Mouse (Mus musculus) gastrocnemius, adult 8-10 months (tissue): ENCODE measurements around the gene Guca2b. TPM values are rescaled to one million over a fixed set of nuclear protein-coding genes. Genes with fewer than 3 reads are reported as not detected.

Source experiments
- total RNA-seq, 4 experiments: library from RNA; stranded (reverse); gene quantifications; 2 replicates each; pipeline ENCODE4 v1.2.4; 2022

The Guca2b gene
- total RNA-seq, 4 experiments from 2014 or later: not detected

Other genes starting within 250 kb of the Guca2b start
- gene Ccdc30, start 243.4 kb downstream of the Guca2b start, total RNA-seq: under 1 TPM in 1 of 4 experiments, not detected in 3; 0.29 TPM
- gene Ppcs, start 236.5 kb downstream of the Guca2b start, total RNA-seq: 1 to 10 TPM; 3.7 to 6.7 (median 4.8) TPM
- not detected for gene Zmynd12, start 236.1 kb downstream of the Guca2b start, total RNA-seq
- not detected for gene Rimkla, start 166.3 kb downstream of the Guca2b start, total RNA-seq
- gene Foxj3, start 122.0 kb downstream of the Guca2b start, total RNA-seq: 10 to 100 TPM; 30.0 to 33.6 (median 31.3) TPM
- gene Frg2f1, start 119.4 kb downstream of the Guca2b start, total RNA-seq: 1 to 10 TPM; 3.6 to 4.9 (median 4.4) TPM
- gene Guca2a, start 21.2 kb downstream of the Guca2b start, total RNA-seq: not detected
- 1 to 10 TPM; 2.9 to 4.5 (median 3.9) TPM for gene Hivep3, start 74.8 kb upstream of the Guca2b start, total RNA-seq